Mouse (Mus musculus) central nervous system, embryonic 11.5 days (tissue): ENCODE measurements around the gene Tas2r120. TPM values are rescaled to one million over a fixed set of nuclear protein-coding genes. Genes with fewer than 3 reads are reported as not detected.

Source experiments
- polyA plus RNA-seq: library from polyadenylated mRNA; depleted of rRNA; stranded (reverse); fragments of >200 nt; gene quantifications from 2 replicates; pipeline ENCODE4 v1.2.3, GENCODE M21; 2012; rRNA removed

Gene Tas2r120
- not detected in 2 replicates for polyA plus RNA-seq

GRCm38 (mm10) chr6:132656653-132657052 is at the start of gene Tas2r120:
TSS of gene Tas2r120 (plus strand) at chr6:132656953.

GRCm38 (mm10) chr6:132651426-132651825 is 5.3 kb upstream of the Tas2r120 start, which contains the start of gene A630073D07Rik:
TSS of gene A630073D07Rik (minus strand) at chr6:132651526.

GRCm38 (mm10) chr6:132700907-132701306 is 44.2 kb downstream of the Tas2r120 start, which contains the start of gene Tas2r121:
TSS of gene Tas2r121 (minus strand) at chr6:132701007.

Other genes with a start within 250 kb of the Tas2r120 start
- gene Prh1, start 87.1 kb upstream of the Tas2r120 start, polyA plus RNA-seq, result not detected in 2 replicates
- gene Prp2, start 61.0 kb upstream of the Tas2r120 start, polyA plus RNA-seq, result not detected in 2 replicates
- gene A630073D07Rik, start 5.4 kb upstream of the Tas2r120 start, polyA plus RNA-seq, result not detected in 2 replicates
- not detected in 2 replicates for gene Tas2r121, start 44.1 kb downstream of the Tas2r120 start, polyA plus RNA-seq
- not detected in 2 replicates for gene Tas2r122, start 55.0 kb downstream of the Tas2r120 start, polyA plus RNA-seq
- not detected in 2 replicates for gene Tas2r115, start 81.1 kb downstream of the Tas2r120 start, polyA plus RNA-seq
- not detected in 2 replicates for gene Tas2r124, start 97.8 kb downstream of the Tas2r120 start, polyA plus RNA-seq
- not detected in 2 replicates for gene Tas2r102, start 105.2 kb downstream of the Tas2r120 start, polyA plus RNA-seq
- gene Tas2r136, start 121.2 kb downstream of the Tas2r120 start, polyA plus RNA-seq, result not detected in 2 replicates
- gene Tas2r117, start 145.9 kb downstream of the Tas2r120 start, polyA plus RNA-seq, result not detected in 2 replicates
- not detected in 2 replicates for gene Tas2r123, start 190.2 kb downstream of the Tas2r120 start, polyA plus RNA-seq
- not detected in 2 replicates for gene Tas2r116, start 198.5 kb downstream of the Tas2r120 start, polyA plus RNA-seq
- gene Tas2r110, start 211.1 kb downstream of the Tas2r120 start, polyA plus RNA-seq, result not detected in 2 replicates
- not detected in 2 replicates for gene Tas2r113, start 236.1 kb downstream of the Tas2r120 start, polyA plus RNA-seq